Mouse (Mus musculus): ENCODE data around the gene Slc17a7.

GRCm38 (mm10) chr7:45162996-45163615 lies 643 bp upstream of the Slc17a7 start:
- TF ChIP-seq CTCF (IDR thresholded peaks at IDR 0.05; ENCODE audit: low read depth, low read length) (no peak), POLR2A (IDR thresholded peaks at IDR 0.05; ENCODE audit: borderline replicate concordance, low read depth, low read length) (no peak)

Measured in bone marrow macrophage, adult 2 months (primary cell).